Mouse (Mus musculus) neural tube, embryonic 12.5 days (tissue): Measurements from ENCODE around the gene Adh6a. TPM values are rescaled to one million over a fixed set of nuclear protein-coding genes. Genes with fewer than 3 reads are reported as not detected.

Experiments
- ATAC-seq: fragments of 200-750 bp; cut with Nextera tagmentation; 2 replicates; pipeline ENCODE4 v1.8.0; 2017; ENCODE audit warnings: low read depth, mild to moderate bottlenecking, moderate TSS enrichment, moderate library complexity; ENCODE audit not compliant: low FRiP score
- H3K27ac ChIP-seq: fragments of 300-500 bp; sonication (generic); 2 replicates; pipeline ENCODE4 v1.5.1; 2016
- H3K27me3 ChIP-seq: fragments of 300-500 bp; sonication (generic); replicated peaks from 2 replicates; pipeline ENCODE4 v1.6.1; 2016; ENCODE audit warnings: mild to moderate bottlenecking
- H3K36me3 ChIP-seq: fragments of 300-500 bp; sonication (generic); 2 replicates; pipeline ENCODE4 v1.6.1; 2016; ENCODE audit warnings: mild to moderate bottlenecking
- H3K4me1 ChIP-seq: fragments of 300-500 bp; sonication (generic); 2 replicates; pipeline ENCODE4 v1.6.1; 2016
- H3K4me2 ChIP-seq: fragments of 300-500 bp; sonication (generic); replicated peaks from 2 replicates; pipeline ENCODE4 v1.6.1; 2016; ENCODE audit warnings: mild to moderate bottlenecking
- H3K4me3 ChIP-seq: fragments of 300-500 bp; sonication (generic); 2 replicates; pipeline ENCODE4 v1.5.1; 2016
- H3K9ac ChIP-seq: fragments of 300-500 bp; sonication (generic); 2 replicates; pipeline ENCODE4 v1.6.1; 2016; ENCODE audit warnings: mild to moderate bottlenecking
- H3K9me3 ChIP-seq: fragments of 300-500 bp; sonication (generic); 2 replicates; pipeline ENCODE4 v1.6.1; 2016; ENCODE audit warnings: mild to moderate bottlenecking
- WGBS: fragments of 180-500 bp; shearing (Covaris S2); methylation state at CpG from one replicate; pipeline ENCODE4 v1.1.7; 2016; 5-methylcytosine and 5-hydroxymethylcytosine counted together
- polyA plus RNA-seq: library from polyadenylated mRNA; unstranded; fragments of >200 nt; fragmentation: Nextera tagmentation; extraction: Ambion mirVana; gene quantifications from 2 replicates; pipeline ENCODE4 v1.2.1, GENCODE M21; 2016

Adh6a gene
- polyA plus RNA-seq = not detected in 2 replicates

DNA sequence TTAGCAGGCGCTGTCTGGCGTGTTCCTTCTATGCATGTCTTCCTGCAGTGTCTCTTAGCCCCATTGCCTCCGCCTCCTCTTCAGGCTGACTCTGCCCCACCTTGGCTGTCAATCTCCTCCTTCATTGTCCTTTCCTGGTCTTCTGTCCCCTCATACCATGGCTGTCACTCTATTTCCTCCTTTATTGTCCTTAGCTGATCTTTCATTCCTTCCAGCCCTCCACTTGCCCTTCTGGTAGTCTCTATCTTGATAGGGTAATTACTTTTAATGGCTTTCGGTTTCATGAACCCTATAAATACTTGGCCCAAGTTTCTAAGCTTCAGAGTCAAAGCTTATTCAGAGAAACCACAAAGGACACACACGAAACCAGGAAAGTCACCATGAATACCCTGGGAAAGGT, at the start of gene Adh6a:
Gene Adh6a, plus strand, starts transcription at position 322 of the 400 bp plus-strand sequence.
- no peak within 1 kb of the TSS for H3K4me2 ChIP-seq
- H3K4me1 ChIP-seq = no peaks in the 10 kb centered on the region
- ATAC-seq = no peak
- no peak within 1 kb of the TSS for H3K9ac ChIP-seq
- no peaks in the 10 kb centered on the region for H3K9me3 ChIP-seq
- H3K27ac ChIP-seq = no peak within 1 kb of the TSS
- no peaks in the 10 kb centered on the region for H3K27me3 ChIP-seq
- 86% methylated on average over 5 of the region's 5 CpGs for WGBS
- no peak within 1 kb of the TSS for H3K4me3 ChIP-seq
- no peaks in the 10 kb centered on the region for H3K36me3 ChIP-seq

DNA sequence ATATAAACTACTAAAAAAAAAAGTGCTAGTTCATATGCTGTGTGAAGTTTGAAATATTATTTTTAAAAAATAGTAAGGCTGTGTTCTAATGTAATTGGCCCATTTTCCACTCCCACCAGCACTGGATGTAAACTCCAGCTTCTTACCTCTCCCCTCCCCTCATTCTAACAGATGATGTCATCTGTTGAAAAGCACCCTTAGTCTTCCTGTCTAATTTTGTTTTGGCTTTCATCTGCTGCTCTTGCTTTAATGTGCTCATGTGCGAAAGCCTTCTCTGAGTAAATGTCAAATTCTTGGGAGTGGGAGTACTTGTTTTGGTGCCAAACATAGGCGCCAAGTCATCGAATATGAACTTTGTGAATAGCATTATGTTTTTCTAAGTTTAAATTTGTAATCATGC, 48.4 kb upstream of the Adh6a start:
- Histone ChIP-seq H3K9me3 (no peaks in the 10 kb centered on the region), H3K4me2 (no peak overlapping the region), H3K4me3 (no peak overlapping the region), H3K27ac (no peak overlapping the region), H3K27me3 (no peaks in the 10 kb centered on the region), H3K36me3 (no peaks in the 10 kb centered on the region), H3K4me1 (no peaks in the 10 kb centered on the region), H3K9ac (no peak overlapping the region)
- no peak for ATAC-seq
- WGBS = 90% methylated on average over 3 of the region's 3 CpGs

DNA sequence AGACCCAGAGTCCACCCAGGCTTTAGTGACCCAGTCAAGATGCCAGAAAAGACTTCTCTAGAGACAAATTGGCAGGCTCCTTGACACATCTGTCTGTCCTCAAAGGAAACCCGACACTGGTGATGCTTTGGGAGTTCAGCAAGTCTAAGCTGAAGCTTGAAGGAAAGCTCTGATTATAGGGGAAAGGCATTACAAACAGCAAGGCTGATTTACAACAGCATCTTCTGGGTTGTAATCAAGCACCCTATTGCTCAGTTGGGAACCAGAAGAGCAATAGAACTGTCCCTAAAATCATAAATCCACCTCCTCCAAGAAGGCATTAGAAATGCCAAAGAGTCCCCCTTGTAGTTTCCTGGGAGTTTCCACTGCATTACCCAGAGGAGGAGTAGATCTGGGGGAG, 42.6 kb upstream of the Adh6a start:
- ATAC-seq = no peak
- WGBS = 6% methylated on average over 1 of the region's 1 CpGs
- no peaks in the 10 kb centered on the region for H3K27me3 ChIP-seq

DNA sequence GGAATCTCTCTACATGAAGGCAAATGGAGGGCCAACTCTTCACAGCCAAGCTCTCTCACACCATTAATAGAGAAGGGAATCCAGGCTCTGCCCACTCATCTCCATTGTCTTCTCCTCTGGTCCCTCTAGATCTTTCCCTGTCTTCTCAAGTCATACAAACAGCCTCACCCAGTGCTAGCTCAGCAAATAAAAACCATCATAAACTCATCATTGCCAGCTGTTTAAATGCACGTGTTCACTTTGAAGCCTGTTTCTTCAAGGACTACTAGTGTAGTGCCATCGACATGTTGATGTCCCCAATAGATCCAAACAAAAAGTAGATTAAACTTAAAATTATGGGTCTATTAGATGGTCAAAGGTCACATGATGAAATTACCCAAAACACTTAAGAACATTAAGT, 41.8 kb upstream of the Adh6a start:
- no peaks in the 10 kb centered on the region for H3K27me3 ChIP-seq
- H3K4me2 ChIP-seq = no peak overlapping the region
- no peak overlapping the region for H3K9ac ChIP-seq

More for the DNA sequence above, 42.6 kb upstream of the Adh6a start:
- H3K9me3 ChIP-seq = no peaks in the 10 kb centered on the region
- no peak overlapping the region for H3K4me2 ChIP-seq
- no peaks in the 10 kb centered on the region; the same call in 1 of the 2 replicates for H3K4me1 ChIP-seq
- no peak overlapping the region for H3K4me3 ChIP-seq
- no peaks in the 10 kb centered on the region for H3K36me3 ChIP-seq
- H3K9ac ChIP-seq = no peak overlapping the region
- no peak overlapping the region for H3K27ac ChIP-seq

DNA sequence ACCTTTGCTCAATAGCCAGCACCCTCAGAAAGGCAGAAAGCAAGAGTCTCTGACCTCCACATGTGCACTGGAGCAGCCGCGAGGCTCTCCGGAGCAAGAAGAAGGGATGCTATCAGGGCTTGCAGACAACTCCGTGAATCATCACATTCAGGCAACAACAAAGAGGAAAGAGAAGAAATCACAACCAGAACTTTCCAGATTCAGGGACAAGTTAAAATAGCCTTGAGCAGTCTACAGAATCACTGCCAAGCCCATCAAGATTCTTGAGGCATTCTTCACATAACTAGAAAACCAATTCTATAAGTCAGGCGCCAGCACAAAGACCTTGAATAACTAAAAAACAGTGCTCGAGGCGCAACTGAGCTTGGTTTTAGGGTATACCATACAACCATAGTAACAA, 40.0 kb upstream of the Adh6a start:
- H3K4me1 ChIP-seq = no peaks in the 10 kb centered on the region; the same call in 1 of the 2 replicates
- H3K4me3 ChIP-seq = no peak overlapping the region
- H3K27ac ChIP-seq = no peak overlapping the region
- no peak for ATAC-seq
- no peaks in the 10 kb centered on the region for H3K27me3 ChIP-seq
- H3K4me2 ChIP-seq = no peak overlapping the region
- no peaks in the 10 kb centered on the region for H3K36me3 ChIP-seq
- 88% methylated on average over 7 of the region's 7 CpGs for WGBS
- no peak overlapping the region for H3K9ac ChIP-seq
- no peaks in the 10 kb centered on the region for H3K9me3 ChIP-seq

More for the DNA sequence above, 41.8 kb upstream of the Adh6a start:
- H3K4me3 ChIP-seq = no peak overlapping the region
- no peak overlapping the region for H3K27ac ChIP-seq
- WGBS = 34% methylated on average over 2 of the region's 2 CpGs
- H3K36me3 ChIP-seq = no peaks in the 10 kb centered on the region
- no peaks in the 10 kb centered on the region for H3K9me3 ChIP-seq
- no peak for ATAC-seq
- H3K4me1 ChIP-seq = no peaks in the 10 kb centered on the region; the same call in 1 of the 2 replicates

DNA sequence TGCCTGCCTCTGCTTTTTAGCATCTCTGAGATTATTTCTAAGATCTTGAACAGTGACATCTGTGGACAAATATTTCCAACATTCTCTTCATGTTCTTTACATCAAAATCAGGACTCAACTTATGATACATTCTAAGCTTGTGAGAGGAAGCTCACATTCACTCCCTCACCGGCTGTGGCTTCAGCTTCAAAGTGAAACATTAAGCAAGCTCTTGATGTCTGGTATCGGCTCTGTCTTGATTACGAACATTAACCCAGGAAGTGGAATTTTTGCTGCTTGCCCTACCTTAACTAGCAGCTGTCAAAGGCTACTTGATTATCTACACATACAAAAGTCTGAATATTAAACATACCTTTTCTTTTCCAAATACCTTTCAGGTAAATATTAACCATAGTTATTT, 38.0 kb upstream of the Adh6a start:
- 90% methylated on average over 3 of the region's 3 CpGs for WGBS
- H3K4me3 ChIP-seq = no peak overlapping the region
- no peak for ATAC-seq

DNA sequence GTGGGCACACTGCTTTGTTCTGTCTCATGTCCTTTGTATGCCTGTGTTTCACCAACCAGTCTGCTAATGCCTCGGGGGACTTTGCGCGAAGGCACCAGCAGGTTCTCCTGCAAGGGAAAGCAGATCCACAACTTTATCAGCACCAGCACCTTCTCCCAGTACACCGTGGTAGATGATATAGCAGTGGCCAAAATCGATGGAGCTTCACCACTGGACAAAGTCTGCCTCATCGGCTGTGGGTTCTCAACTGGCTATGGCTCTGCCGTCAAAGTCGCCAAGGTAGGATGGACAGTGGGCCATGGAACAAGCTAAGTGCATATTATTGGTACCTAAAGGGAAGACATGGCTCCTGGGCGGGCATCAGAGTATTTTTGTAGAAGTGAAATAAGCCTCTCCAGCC, 30.5 kb upstream of the Adh6a start:
- 81% methylated on average over 9 of the region's 9 CpGs for WGBS
- Histone ChIP-seq H3K4me3 (no peak overlapping the region), H3K9ac (no peak overlapping the region), H3K4me2 (no peak overlapping the region), H3K27me3 (no peaks in the 10 kb centered on the region), H3K9me3 (no peaks in the 10 kb centered on the region), H3K27ac (no peak overlapping the region), H3K36me3 (no peaks in the 10 kb centered on the region), H3K4me1 (no peaks in the 10 kb centered on the region)
- no peak for ATAC-seq

More for the DNA sequence above, 38.0 kb upstream of the Adh6a start:
- H3K9ac ChIP-seq = no peak overlapping the region
- H3K36me3 ChIP-seq = no peaks in the 10 kb centered on the region
- H3K9me3 ChIP-seq = no peaks in the 10 kb centered on the region
- H3K27ac ChIP-seq = no peak overlapping the region
- no peaks in the 10 kb centered on the region; the same call in 1 of the 2 replicates for H3K4me1 ChIP-seq
- no peak overlapping the region for H3K4me2 ChIP-seq
- H3K27me3 ChIP-seq = no peaks in the 10 kb centered on the region

DNA sequence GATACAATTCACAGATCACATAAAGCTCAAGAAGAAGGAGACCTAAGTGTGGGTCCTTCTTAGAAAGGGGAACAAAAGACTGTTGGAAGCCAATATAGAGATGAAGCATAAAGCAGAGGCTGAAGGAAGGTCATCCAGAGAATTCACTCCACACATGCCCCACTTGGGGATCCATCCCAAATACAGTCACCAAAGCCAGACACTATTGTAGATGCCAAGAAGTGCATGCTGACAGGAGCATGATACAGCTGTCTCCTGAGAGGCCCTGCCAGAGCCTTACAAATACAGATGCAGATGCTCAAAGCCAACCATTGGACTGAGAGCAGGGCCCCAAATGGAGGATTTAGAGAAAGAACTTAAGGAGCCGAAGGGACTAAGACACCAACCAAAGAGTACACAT, 29.3 kb upstream of the Adh6a start:
- ATAC-seq = no peak
- 95% methylated on average over 1 of the region's 1 CpGs for WGBS
- no peak overlapping the region for H3K4me3 ChIP-seq

DNA sequence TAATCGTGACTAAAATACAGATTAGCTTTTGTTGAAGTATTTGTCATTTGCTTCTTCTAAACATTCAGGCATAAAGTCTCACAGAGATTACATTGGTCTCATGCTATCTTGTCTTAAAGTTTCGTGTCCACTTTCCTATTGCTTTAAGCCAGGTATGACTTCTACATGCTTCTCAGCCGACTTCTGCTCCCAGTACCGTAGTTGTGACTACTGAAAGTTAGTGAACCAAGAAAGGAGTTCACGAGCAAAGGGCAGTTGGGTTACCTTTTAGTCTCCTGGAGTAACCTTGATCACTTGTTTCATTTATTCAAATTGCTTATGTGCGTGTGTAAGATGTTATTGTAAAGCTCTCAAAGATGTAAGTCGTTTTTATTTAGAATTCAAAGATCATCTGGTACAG, 27.1 kb upstream of the Adh6a start:
- H3K4me1 ChIP-seq = no peaks in the 10 kb centered on the region

More for the DNA sequence above, 29.3 kb upstream of the Adh6a start:
- no peaks in the 10 kb centered on the region for H3K4me1 ChIP-seq
- no peak overlapping the region for H3K27ac ChIP-seq
- no peak overlapping the region for H3K4me2 ChIP-seq
- H3K9ac ChIP-seq = no peak overlapping the region
- H3K27me3 ChIP-seq = no peaks in the 10 kb centered on the region
- no peaks in the 10 kb centered on the region for H3K36me3 ChIP-seq
- no peaks in the 10 kb centered on the region for H3K9me3 ChIP-seq

DNA sequence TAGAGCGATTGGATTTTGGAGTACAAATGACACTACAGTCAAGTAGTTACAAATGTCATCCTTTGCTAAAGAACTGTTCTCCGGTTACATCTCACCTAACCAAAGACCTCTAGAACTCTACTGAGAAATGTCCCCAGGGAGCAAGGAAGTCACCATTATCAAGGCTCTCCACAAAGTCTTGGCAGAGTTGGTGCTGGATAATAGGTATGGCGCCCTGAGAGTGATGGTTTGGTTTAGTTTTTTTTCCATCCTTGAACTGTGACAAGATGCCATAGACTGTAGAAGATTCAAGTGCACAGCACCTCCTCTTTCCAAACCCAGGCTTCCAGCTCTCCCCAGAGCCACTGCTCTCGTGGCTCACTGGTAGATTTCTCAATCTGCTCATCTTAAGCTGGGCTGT, 25.4 kb upstream of the Adh6a start:
- no peaks in the 10 kb centered on the region for H3K9me3 ChIP-seq
- no peak overlapping the region for H3K4me3 ChIP-seq
- no peak for ATAC-seq
- H3K4me2 ChIP-seq = no peak overlapping the region
- H3K4me1 ChIP-seq = no peaks in the 10 kb centered on the region
- WGBS = 88% methylated on average over 4 of the region's 4 CpGs
- no peaks in the 10 kb centered on the region for H3K36me3 ChIP-seq
- H3K9ac ChIP-seq = no peak overlapping the region
- no peak overlapping the region for H3K27ac ChIP-seq
- no peaks in the 10 kb centered on the region for H3K27me3 ChIP-seq

More for the DNA sequence above, 27.1 kb upstream of the Adh6a start:
- H3K9ac ChIP-seq = no peak overlapping the region
- H3K36me3 ChIP-seq = no peaks in the 10 kb centered on the region
- H3K27ac ChIP-seq = no peak overlapping the region
- 90% methylated on average over 7 of the region's 7 CpGs for WGBS
- H3K9me3 ChIP-seq = no peaks in the 10 kb centered on the region
- H3K4me2 ChIP-seq = no peak overlapping the region
- H3K4me3 ChIP-seq = no peak overlapping the region
- H3K27me3 ChIP-seq = no peaks in the 10 kb centered on the region
- no peak for ATAC-seq

DNA sequence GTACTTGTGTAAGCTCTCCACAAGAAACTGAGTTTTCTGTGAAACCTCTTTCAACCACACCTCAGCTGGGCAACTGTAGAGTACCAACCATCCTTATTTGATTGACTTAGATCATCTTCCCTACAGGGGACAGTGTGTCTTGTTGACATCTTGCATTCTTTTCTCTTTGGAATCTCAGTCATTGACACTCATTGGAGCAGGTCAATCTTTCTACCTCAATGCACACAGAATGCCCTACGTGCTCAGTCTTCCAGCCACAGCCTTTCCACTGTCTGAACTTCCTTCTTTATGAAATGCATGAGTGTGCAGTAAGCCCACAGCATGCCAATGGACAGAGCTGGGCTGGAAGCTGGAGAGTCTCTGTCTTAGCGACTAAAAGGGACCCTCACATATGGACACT, 22.4 kb upstream of the Adh6a start:
- Histone ChIP-seq H3K4me2 (no peak overlapping the region), H3K9me3 (no peaks in the 10 kb centered on the region), H3K9ac (no peak overlapping the region), H3K4me1 (no peaks in the 10 kb centered on the region), H3K27me3 (no peaks in the 10 kb centered on the region), H3K36me3 (no peaks in the 10 kb centered on the region), H3K4me3 (no peak overlapping the region), H3K27ac (no peak overlapping the region)
- ATAC-seq = no peak
- WGBS = 61% methylated on average over 2 of the region's 2 CpGs

DNA sequence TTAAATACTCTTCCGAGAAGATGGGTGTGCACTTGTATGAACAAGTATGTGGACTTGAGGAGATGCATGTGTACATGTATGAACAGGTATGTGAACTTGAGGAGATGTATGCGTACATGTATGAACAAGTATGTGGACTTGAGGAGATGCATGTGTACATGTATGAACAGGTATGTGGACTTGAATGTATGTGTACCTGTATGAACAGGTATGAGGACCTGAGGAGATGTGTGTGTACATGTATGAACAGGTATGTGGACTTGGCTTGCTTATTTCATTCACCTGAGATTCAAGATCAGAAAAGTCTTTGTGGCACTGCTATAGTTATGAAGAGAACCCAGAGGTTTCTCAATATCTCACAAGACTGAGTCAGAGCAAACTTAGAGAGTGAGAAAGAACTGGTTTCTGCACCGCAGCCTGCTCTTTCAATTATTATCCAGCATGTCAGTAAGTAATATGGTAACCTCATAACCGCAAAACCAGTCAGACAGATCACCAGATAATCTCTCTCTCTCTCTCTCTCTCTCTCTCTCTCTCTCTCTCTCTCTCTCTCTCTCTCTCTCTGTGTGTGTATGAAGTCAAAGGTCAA, 21.5 kb upstream of the Adh6a start:
- 93% methylated on average over 4 of the region's 4 CpGs for WGBS
- no peaks in the 10 kb centered on the region for H3K4me1 ChIP-seq

DNA sequence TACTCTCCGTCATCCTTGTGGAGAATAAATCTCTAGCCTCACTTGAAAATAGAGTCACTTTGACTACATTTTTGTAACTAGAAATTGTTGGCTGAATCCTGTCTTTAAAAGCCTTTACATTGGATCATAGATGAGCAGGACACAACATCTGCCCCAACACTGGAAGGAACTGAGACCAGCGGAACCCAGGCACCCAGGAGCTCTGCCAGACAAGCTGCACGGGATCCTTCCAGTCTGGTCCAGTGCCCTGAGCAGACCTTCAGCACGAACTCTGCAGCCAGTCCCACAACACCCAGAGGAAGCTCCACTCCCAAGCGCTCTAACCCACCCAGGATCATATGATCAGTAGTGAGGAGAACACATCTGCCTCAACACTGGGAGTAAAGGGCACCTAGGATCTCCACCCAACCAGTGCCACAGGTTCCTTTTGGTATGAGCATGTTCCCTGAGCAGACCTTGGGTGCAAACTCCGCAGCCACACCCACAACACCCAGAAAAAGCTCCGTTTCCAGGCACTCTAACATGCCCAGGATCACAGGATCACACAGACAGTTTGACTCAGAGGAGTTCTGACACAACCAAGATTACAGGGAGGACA, 19.7 kb upstream of the Adh6a start:
- Histone ChIP-seq H3K4me1 (no peaks in the 10 kb centered on the region), H3K27me3 (no peaks in the 10 kb centered on the region), H3K9ac (no peak overlapping the region), H3K4me3 (no peak overlapping the region), H3K27ac (no peak overlapping the region), H3K9me3 (peaks cover 8% of the 10 kb centered on the region), H3K4me2 (no peak overlapping the region), H3K36me3 (no peaks in the 10 kb centered on the region)
- no peak for ATAC-seq
- 91% methylated on average over 7 of the region's 7 CpGs for WGBS

More for the DNA sequence above, 21.5 kb upstream of the Adh6a start:
- ATAC-seq = no peak
- Histone ChIP-seq H3K9me3 (no peaks in the 10 kb centered on the region), H3K4me3 (no peak overlapping the region), H3K27ac (no peak overlapping the region), H3K36me3 (no peaks in the 10 kb centered on the region), H3K27me3 (no peaks in the 10 kb centered on the region), H3K4me2 (no peak overlapping the region), H3K9ac (no peak overlapping the region)
